Mouse (Mus musculus) intestine, embryonic 16.5 days (tissue): Measurements from ENCODE around the gene Hapln3. TPM values are rescaled to one million over a fixed set of nuclear protein-coding genes. Genes with fewer than 3 reads are reported as not detected.

ENCODE experiments used
- ATAC-seq: fragments of 200-750 bp; cut with Nextera tagmentation; 2 replicates; pipeline ENCODE4 v1.8.0; 2017; ENCODE audit warnings: moderate TSS enrichment, moderate library complexity
- H3K27ac ChIP-seq: fragments of 300-500 bp; sonication (generic); 2 replicates; pipeline ENCODE4 v1.5.1; 2014; ENCODE audit warnings: mild to moderate bottlenecking, low read length
- H3K27me3 ChIP-seq: fragments of 300-500 bp; sonication (generic); replicated peaks from 2 replicates; pipeline ENCODE4 v1.6.1; 2014; ENCODE audit warnings: low read length, control low read depth, mixed read lengths; ENCODE audit not compliant: control insufficient read depth, insufficient read depth
- H3K36me3 ChIP-seq: fragments of 300-500 bp; sonication (generic); 2 replicates; pipeline ENCODE4 v1.6.1; 2014; ENCODE audit warnings: low read length, control low read depth; ENCODE audit not compliant: control insufficient read depth, insufficient read depth
- H3K4me1 ChIP-seq: fragments of 300-500 bp; sonication (generic); 2 replicates; pipeline ENCODE4 v1.6.1; 2014; ENCODE audit warnings: low read length, control low read depth, mixed read lengths; ENCODE audit not compliant: control insufficient read depth, insufficient read depth
- H3K4me2 ChIP-seq: fragments of 300-500 bp; sonication (generic); 2 replicates; pipeline ENCODE4 v1.6.1; 2014; ENCODE audit warnings: low read depth, low read length, control low read depth
- H3K4me3 ChIP-seq: fragments of 300-500 bp; sonication (generic); 2 replicates; pipeline ENCODE4 v1.5.1; 2014; ENCODE audit warnings: mild to moderate bottlenecking, low read length
- H3K9ac ChIP-seq: fragments of 300-500 bp; sonication (generic); 2 replicates; pipeline ENCODE4 v1.6.1; 2014; ENCODE audit warnings: low read depth, low read length
- H3K9me3 ChIP-seq: fragments of 300-500 bp; sonication (generic); 2 replicates; pipeline ENCODE4 v1.6.1; 2016; ENCODE audit warnings: low read length, control low read depth; ENCODE audit not compliant: control insufficient read depth
- WGBS: fragments of 180-500 bp; shearing (Covaris S2); extraction: QIAGEN DNeasy Blood & Tissue Kit; methylation state at CpG from one replicate; pipeline ENCODE4 v1.1.7; 2014; 5-methylcytosine and 5-hydroxymethylcytosine counted together
- polyA plus RNA-seq: library from polyadenylated mRNA; unstranded; fragments of >200 nt; fragmentation: Nextera tagmentation; extraction: Ambion mirVana; gene quantifications from 2 replicates; pipeline ENCODE4 v1.2.1, GENCODE M21; 2015

The Hapln3 gene
- 1.7 and 1.9 TPM in 2 replicates for polyA plus RNA-seq

DNA sequence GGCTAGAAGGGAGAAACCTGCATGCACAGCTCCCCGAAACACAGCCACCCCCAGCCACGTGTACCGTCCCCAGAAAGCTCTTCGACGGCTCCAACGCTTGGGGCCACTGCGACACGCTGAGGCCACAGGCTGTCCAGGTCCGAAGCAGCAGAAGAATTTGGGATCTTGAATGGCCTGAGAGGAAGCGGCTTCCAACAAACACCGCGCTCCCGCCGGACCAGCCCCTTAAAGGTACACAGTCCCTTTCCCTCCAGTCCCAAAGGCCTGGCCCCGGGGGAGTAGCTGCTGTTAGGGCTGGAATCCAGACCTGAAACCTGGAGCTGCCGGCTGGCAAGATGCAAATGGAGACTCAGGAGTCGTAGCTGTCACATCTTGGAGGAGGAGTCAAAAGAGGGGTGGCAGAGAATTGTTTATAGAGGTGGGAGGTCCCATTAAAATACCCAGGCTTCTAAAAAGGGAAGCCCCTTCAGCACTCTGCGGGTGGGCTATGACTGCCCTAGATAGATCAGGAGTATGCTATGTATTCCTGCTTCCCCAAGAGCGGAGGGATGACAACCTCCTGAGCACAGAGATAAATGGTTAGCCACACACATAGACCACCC, at the start of gene Hapln3:
Gene Hapln3, minus strand, starts transcription at position 176 of the 602 bp plus-strand sequence.
- H3K4me3 ChIP-seq = peak within 1 kb of the TSS; percentile 37
- peak; percentile 48; the same call in 1 of the 2 replicates for ATAC-seq
- no peaks in the 10 kb centered on the region; the same call in 1 of the 2 replicates for H3K27me3 ChIP-seq
- H3K9me3 ChIP-seq = no peaks in the 10 kb centered on the region
- WGBS = 7% methylated on average over 19 of the region's 19 CpGs
- peak within 1 kb of the TSS; percentile 47 for H3K9ac ChIP-seq
- peaks cover 15% of the 10 kb centered on the region; the same call in 1 of the 2 replicates for H3K4me1 ChIP-seq
- H3K4me2 ChIP-seq = peak within 1 kb of the TSS; percentile 49
- peaks cover 4% of the 10 kb centered on the region; the same call in 1 of the 2 replicates for H3K36me3 ChIP-seq
- no peak within 1 kb of the TSS for H3K27ac ChIP-seq

- Histone ChIP-seq H3K36me3 (no peaks in the 10 kb centered on the region), H3K4me2 (no peak overlapping the region), H3K27me3 (no peaks in the 10 kb centered on the region), H3K27ac (no peak overlapping the region), H3K9ac (no peak overlapping the region), H3K4me1 (0 out of 2 replicates have a peak, but pooled peaks cover 3% of the 10 kb centered on the region), H3K4me3 (no peak overlapping the region), H3K9me3 (no peaks in the 10 kb centered on the region)
- no peak for ATAC-seq
- WGBS = 64% methylated on average over 3 of the region's 3 CpGs
Measured at GRCm38 (mm10) chr7:79173800-79174199, 43.0 kb upstream of the Hapln3 start.

- 76% methylated on average over 1 of the region's 1 CpGs for WGBS
- no peak for ATAC-seq
- no peak overlapping the region for H3K4me3 ChIP-seq
Measured at GRCm38 (mm10) chr7:79171782-79172181, 41.0 kb upstream of the Hapln3 start.

DNA sequence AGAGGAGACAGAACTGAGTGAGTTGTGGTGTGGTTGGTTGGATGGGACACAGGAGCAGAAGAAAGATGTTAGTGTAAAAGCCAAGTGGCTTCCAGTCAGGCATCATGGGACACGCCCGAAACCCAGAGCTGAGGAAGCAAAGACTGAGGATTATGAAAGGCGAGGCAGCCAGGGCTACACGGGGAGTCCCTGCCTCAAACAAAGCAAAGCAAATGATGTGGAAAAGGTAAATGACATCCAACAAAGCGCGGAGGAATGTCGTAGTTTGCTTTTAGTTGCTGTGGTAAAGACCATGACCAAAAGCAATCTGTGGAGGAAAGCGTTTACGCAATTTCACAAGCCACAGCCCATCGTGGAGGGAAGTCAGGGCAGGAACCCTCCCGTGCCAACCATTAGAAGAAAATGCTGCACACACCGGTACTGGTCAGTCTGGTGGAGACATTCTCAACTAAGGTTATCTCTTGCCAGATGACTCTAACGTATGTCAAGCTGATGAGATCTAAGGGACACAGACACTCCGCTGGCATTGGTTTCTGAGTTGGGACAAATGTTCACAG, 36.3 kb upstream of the Hapln3 start:
- H3K4me2 ChIP-seq = no peak overlapping the region
- H3K36me3 ChIP-seq = no peaks in the 10 kb centered on the region
- H3K4me3 ChIP-seq = no peak overlapping the region
- H3K9ac ChIP-seq = no peak overlapping the region
- ATAC-seq = no peak
- 0 out of 2 replicates have a peak, but pooled peaks cover 4% of the 10 kb centered on the region for H3K9me3 ChIP-seq
- H3K27me3 ChIP-seq = no peaks in the 10 kb centered on the region
- 0 out of 2 replicates have a peak, but pooled peaks cover 3% of the 10 kb centered on the region for H3K4me1 ChIP-seq
- 79% methylated on average over 14 of the region's 14 CpGs for WGBS
- H3K27ac ChIP-seq = no peak overlapping the region

More at GRCm38 (mm10) chr7:79171782-79172181, 41.0 kb upstream of the Hapln3 start:
- no peak overlapping the region for H3K27ac ChIP-seq
- H3K36me3 ChIP-seq = no peaks in the 10 kb centered on the region
- H3K9me3 ChIP-seq = no peaks in the 10 kb centered on the region
- no peak overlapping the region for H3K9ac ChIP-seq
- H3K27me3 ChIP-seq = no peaks in the 10 kb centered on the region
- H3K4me1 ChIP-seq = 0 out of 2 replicates have a peak, but pooled peaks cover 3% of the 10 kb centered on the region
- no peak overlapping the region for H3K4me2 ChIP-seq

- no peaks in the 10 kb centered on the region for H3K27me3 ChIP-seq
- H3K9ac ChIP-seq = no peak overlapping the region
- no peaks in the 10 kb centered on the region for H3K4me1 ChIP-seq
- ATAC-seq = no peak
- 58% methylated on average over 1 of the region's 1 CpGs for WGBS
- no peak overlapping the region for H3K4me3 ChIP-seq
- no peak overlapping the region for H3K27ac ChIP-seq
- H3K9me3 ChIP-seq = 0 out of 2 replicates have a peak, but pooled peaks cover 4% of the 10 kb centered on the region
- no peaks in the 10 kb centered on the region for H3K36me3 ChIP-seq
- H3K4me2 ChIP-seq = no peak overlapping the region
Measured at GRCm38 (mm10) chr7:79159406-79159805, 28.6 kb upstream of the Hapln3 start.

GRCm38 (mm10) chr7:79149522-79149921, 18.7 kb upstream of the Hapln3 start:
- Histone ChIP-seq H3K4me3 (no peak overlapping the region; the same call in 1 of the 2 replicates), H3K9ac (no peak overlapping the region), H3K9me3 (no peaks in the 10 kb centered on the region), H3K4me1 (peaks cover 14% of the 10 kb centered on the region; the same call in 1 of the 2 replicates), H3K4me2 (peak overlapping the region; percentile 85; the same call in 1 of the 2 replicates), H3K36me3 (0 out of 2 replicates have a peak, but pooled peaks cover 3% of the 10 kb centered on the region), H3K27ac (no peak overlapping the region), H3K27me3 (no peaks in the 10 kb centered on the region; the same call in 1 of the 2 replicates)
- ATAC-seq = peak; percentile 41; the same call in 1 of the 2 replicates
- 60% methylated on average over 6 of the region's 6 CpGs for WGBS

- Histone ChIP-seq H3K4me2 (peak within 1 kb of the TSS; percentile 85), H3K4me1 (peaks cover 14% of the 10 kb centered on the region; the same call in 1 of the 2 replicates), H3K9me3 (no peaks in the 10 kb centered on the region), H3K27me3 (no peaks in the 10 kb centered on the region), H3K27ac (peak within 1 kb of the TSS; percentile 57), H3K4me3 (peak within 1 kb of the TSS; percentile 81), H3K36me3 (0 out of 2 replicates have a peak, but pooled peaks cover 3% of the 10 kb centered on the region), H3K9ac (peak within 1 kb of the TSS; percentile 84)
- peak; percentile 95 for ATAC-seq
- WGBS = under 1% methylated on average over 39 of the region's 39 CpGs
Measured at GRCm38 (mm10) chr7:79148711-79149266, 18.0 kb upstream of the Hapln3 start, which contains the start of gene Mfge8. TSS of gene Mfge8 (minus strand) at chr7:79149060.

DNA sequence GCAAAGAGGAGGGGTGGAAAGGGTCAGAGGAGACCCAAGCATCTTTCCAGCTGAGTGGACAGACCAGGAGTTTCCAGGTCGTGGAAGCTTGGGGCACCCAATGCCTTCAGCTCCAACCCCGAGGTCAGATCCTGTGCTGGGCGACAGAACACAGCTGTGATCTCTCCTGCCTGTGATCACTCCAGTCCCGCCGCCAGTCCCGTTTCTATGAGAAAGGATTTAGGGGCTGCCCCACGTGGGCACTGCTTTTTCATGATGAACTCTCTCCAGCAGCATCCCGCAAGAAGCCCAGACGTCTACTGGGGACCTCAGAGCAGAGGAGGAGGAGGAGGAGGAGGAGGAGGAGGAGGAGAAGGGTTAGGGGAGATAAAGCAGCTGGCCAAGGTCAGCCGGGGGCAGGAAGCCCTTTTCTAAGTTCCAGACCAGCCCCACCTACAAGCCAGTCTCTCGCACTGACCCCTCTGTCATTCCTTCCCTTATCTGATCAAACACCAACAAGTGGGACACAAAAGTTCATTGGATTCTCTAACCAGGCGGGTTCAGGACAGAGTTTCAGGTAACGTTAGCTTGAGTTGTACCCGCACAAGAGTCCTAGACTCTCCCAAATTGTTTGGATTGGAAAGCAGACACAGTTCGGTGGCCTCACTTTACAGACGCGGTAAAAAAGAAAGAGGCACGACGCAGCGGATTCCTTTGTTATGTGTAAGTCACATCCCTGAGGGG, 17.3 kb upstream of the Hapln3 start:
- peak overlapping the region; percentile 84 for H3K9ac ChIP-seq
- H3K36me3 ChIP-seq = 0 out of 2 replicates have a peak, but pooled peaks cover 3% of the 10 kb centered on the region
- peak overlapping the region; percentile 81 for H3K4me3 ChIP-seq
- H3K9me3 ChIP-seq = no peaks in the 10 kb centered on the region
- 1% methylated on average over 20 of the region's 20 CpGs for WGBS
- peak overlapping the region; percentile 85 for H3K4me2 ChIP-seq
- peaks cover 14% of the 10 kb centered on the region; the same call in 1 of the 2 replicates for H3K4me1 ChIP-seq
- peak; percentile 3; the same call in 1 of the 2 replicates for ATAC-seq
- no peaks in the 10 kb centered on the region for H3K27me3 ChIP-seq
- peak overlapping the region; percentile 57; the same call in 1 of the 2 replicates for H3K27ac ChIP-seq
